Mouse (Mus musculus): ENCODE results near the gene Olfr998. TPM values are rescaled to one million over a fixed set of nuclear protein-coding genes. Genes with fewer than 3 reads are reported as not detected.

The Olfr998 gene
- polyA plus RNA-seq (2014; fragmentation: Illumina TruSeq; extraction: RNeasy Lipid Tissue Mini Kit (QIAGEN cat#74804); ENCODE audit: low read depth, low replicate concordance) = not detected

DNA sequence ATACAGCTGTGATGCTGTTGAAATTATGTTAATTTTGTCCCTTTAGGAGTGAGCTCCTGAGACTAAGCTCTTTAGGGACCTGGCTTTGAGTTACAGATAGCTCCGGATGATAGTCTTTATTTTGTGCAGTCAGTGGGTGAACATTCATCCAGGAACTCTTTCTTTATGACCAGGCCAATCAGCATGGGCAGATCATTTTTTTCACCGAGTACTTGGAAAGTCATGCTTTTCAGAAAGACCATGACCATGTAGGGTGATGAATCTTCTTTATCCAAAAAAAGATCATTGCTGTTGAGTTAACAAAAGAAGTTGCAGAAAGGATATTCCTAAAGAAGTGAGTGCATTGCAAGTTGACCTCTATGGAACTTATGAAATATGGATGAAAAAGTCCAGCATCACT lies at the start of gene Olfr998:
Olfr998 (plus strand) TSS at position 301 of the 400 bp plus-strand sequence.

DNA sequence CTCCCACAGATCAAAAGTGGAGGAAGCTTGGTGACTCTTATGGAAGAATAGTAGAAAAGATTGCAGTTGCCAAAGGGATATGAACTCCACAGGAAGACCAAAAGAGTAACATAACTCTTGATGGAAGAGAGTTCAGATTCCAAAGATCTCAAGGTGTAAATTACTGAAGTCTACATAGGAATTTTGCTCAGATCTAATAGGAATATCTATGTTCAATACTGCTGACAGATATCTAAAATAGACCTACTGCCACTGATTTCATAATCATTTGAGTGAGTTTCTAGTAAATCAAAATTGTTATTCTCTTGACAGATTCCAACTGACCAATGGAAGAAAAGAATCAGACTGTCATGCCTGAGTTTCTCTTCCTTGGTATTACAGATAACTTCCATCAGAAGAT lies 9.8 kb upstream of the Olfr998 start, which contains the start of gene Olfr996:
Olfr996 (plus strand) TSS at position 301 of the 400 bp plus-strand sequence.

DNA sequence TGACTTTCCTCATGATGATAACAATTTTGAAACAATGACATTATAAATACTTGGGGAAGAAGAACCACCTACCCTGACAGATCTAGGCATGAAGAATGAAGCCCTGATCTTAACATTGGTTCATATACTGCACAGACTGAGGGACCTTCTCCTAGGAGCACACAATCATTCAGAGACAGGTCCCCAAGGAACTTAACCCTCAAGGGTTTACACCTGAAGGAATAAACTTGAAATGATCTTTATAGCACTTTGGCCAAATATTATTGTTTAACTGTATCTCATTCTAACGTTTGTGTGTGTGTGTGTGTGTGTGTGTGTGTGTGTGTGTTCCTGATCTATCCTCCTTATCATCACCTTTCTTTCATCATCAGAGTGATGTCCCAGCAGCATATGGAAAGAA lies 23.1 kb downstream of the Olfr998 start, which contains the start of gene Olfr1000:
Olfr1000 (minus strand) TSS at position 101 of the 400 bp plus-strand sequence.

Other genes with a start within 250 kb of the Olfr998 start
- not detected for gene Olfr987, start 249.6 kb upstream of the Olfr998 start, polyA plus RNA-seq (2014; fragmentation: Illumina TruSeq; extraction: RNeasy Lipid Tissue Mini Kit (QIAGEN cat#74804); ENCODE audit: low read depth, low replicate concordance)
- gene Olfr988, start 225.7 kb upstream of the Olfr998 start, polyA plus RNA-seq (2014; fragmentation: Illumina TruSeq; extraction: RNeasy Lipid Tissue Mini Kit (QIAGEN cat#74804); ENCODE audit: low read depth, low replicate concordance) = not detected
- gene Olfr992, start 179.5 kb upstream of the Olfr998 start, polyA plus RNA-seq (2014; fragmentation: Illumina TruSeq; extraction: RNeasy Lipid Tissue Mini Kit (QIAGEN cat#74804); ENCODE audit: low read depth, low replicate concordance) = not detected
- not detected for gene Olfr993, start 174.1 kb upstream of the Olfr998 start, polyA plus RNA-seq (2014; fragmentation: Illumina TruSeq; extraction: RNeasy Lipid Tissue Mini Kit (QIAGEN cat#74804); ENCODE audit: low read depth, low replicate concordance)
- not detected for gene Olfr994, start 152.5 kb upstream of the Olfr998 start, polyA plus RNA-seq (2014; fragmentation: Illumina TruSeq; extraction: RNeasy Lipid Tissue Mini Kit (QIAGEN cat#74804); ENCODE audit: low read depth, low replicate concordance)
- gene Olfr995, start 145.3 kb upstream of the Olfr998 start, polyA plus RNA-seq (2014; fragmentation: Illumina TruSeq; extraction: RNeasy Lipid Tissue Mini Kit (QIAGEN cat#74804); ENCODE audit: low read depth, low replicate concordance) = not detected
- not detected for gene 4833423E24Rik, start 69.9 kb upstream of the Olfr998 start, polyA plus RNA-seq (2014; fragmentation: Illumina TruSeq; extraction: RNeasy Lipid Tissue Mini Kit (QIAGEN cat#74804); ENCODE audit: low read depth, low replicate concordance)
- not detected for gene Olfr996, start 9.7 kb upstream of the Olfr998 start, polyA plus RNA-seq (2014; fragmentation: Illumina TruSeq; extraction: RNeasy Lipid Tissue Mini Kit (QIAGEN cat#74804); ENCODE audit: low read depth, low replicate concordance)
- not detected for gene Olfr1000, start 23.0 kb downstream of the Olfr998 start, polyA plus RNA-seq (2014; fragmentation: Illumina TruSeq; extraction: RNeasy Lipid Tissue Mini Kit (QIAGEN cat#74804); ENCODE audit: low read depth, low replicate concordance)
- not detected for gene Olfr1002, start 61.8 kb downstream of the Olfr998 start, polyA plus RNA-seq (2014; fragmentation: Illumina TruSeq; extraction: RNeasy Lipid Tissue Mini Kit (QIAGEN cat#74804); ENCODE audit: low read depth, low replicate concordance)
- gene Olfr154, start 75.5 kb downstream of the Olfr998 start, polyA plus RNA-seq (2014; fragmentation: Illumina TruSeq; extraction: RNeasy Lipid Tissue Mini Kit (QIAGEN cat#74804); ENCODE audit: low read depth, low replicate concordance) = not detected
- gene Olfr1006, start 89.8 kb downstream of the Olfr998 start, polyA plus RNA-seq (2014; fragmentation: Illumina TruSeq; extraction: RNeasy Lipid Tissue Mini Kit (QIAGEN cat#74804); ENCODE audit: low read depth, low replicate concordance) = not detected
- gene Olfr1008, start 100.5 kb downstream of the Olfr998 start, polyA plus RNA-seq (2014; fragmentation: Illumina TruSeq; extraction: RNeasy Lipid Tissue Mini Kit (QIAGEN cat#74804); ENCODE audit: low read depth, low replicate concordance) = not detected
- gene Olfr1009, start 126.5 kb downstream of the Olfr998 start, polyA plus RNA-seq (2014; fragmentation: Illumina TruSeq; extraction: RNeasy Lipid Tissue Mini Kit (QIAGEN cat#74804); ENCODE audit: low read depth, low replicate concordance) = not detected
- not detected for gene Olfr1012, start 173.8 kb downstream of the Olfr998 start, polyA plus RNA-seq (2014; fragmentation: Illumina TruSeq; extraction: RNeasy Lipid Tissue Mini Kit (QIAGEN cat#74804); ENCODE audit: low read depth, low replicate concordance)
- gene Olfr1013, start 178.2 kb downstream of the Olfr998 start, polyA plus RNA-seq (2014; fragmentation: Illumina TruSeq; extraction: RNeasy Lipid Tissue Mini Kit (QIAGEN cat#74804); ENCODE audit: low read depth, low replicate concordance) = 0.07 TPM
- gene Olfr1014, start 183.8 kb downstream of the Olfr998 start, polyA plus RNA-seq (2014; fragmentation: Illumina TruSeq; extraction: RNeasy Lipid Tissue Mini Kit (QIAGEN cat#74804); ENCODE audit: low read depth, low replicate concordance) = not detected
- not detected for gene Olfr1015, start 193.1 kb downstream of the Olfr998 start, polyA plus RNA-seq (2014; fragmentation: Illumina TruSeq; extraction: RNeasy Lipid Tissue Mini Kit (QIAGEN cat#74804); ENCODE audit: low read depth, low replicate concordance)
- not detected for gene Olfr1016, start 213.6 kb downstream of the Olfr998 start, polyA plus RNA-seq (2014; fragmentation: Illumina TruSeq; extraction: RNeasy Lipid Tissue Mini Kit (QIAGEN cat#74804); ENCODE audit: low read depth, low replicate concordance)
- not detected for gene Olfr1018, start 229.5 kb downstream of the Olfr998 start, polyA plus RNA-seq (2014; fragmentation: Illumina TruSeq; extraction: RNeasy Lipid Tissue Mini Kit (QIAGEN cat#74804); ENCODE audit: low read depth, low replicate concordance)